Mouse (Mus musculus) MN1 (cell line): ENCODE measurements at regions not wholly inside any gene's neighbourhood (a gene's known extent, or its start where the extent isn't known, plus 50 kb on each side); places are given as distances from the start of the nearest gene placed in this dataset.
"Not testable (repeated sequence)": the region's sequence is repeated elsewhere in the genome, so short reads cannot be mapped to it uniquely, and the experiment has no call there.

ENCODE experiments used
- DNase-seq: peaks from one replicate; pipeline ENCODE4 v3.0.0-alpha.2; 2016; ENCODE audit warnings: low spot score

GRCm38 (mm10) chr13:73035336-73035940, 224.8 kb upstream of the Irx4 start:
- no peak for DNase-seq

- no peak for DNase-seq
Observed at GRCm38 (mm10) chr13:73039731-73040130, 220.5 kb upstream of the Irx4 start.

- no peak for DNase-seq
Observed at GRCm38 (mm10) chr13:73041233-73042040, 218.8 kb upstream of the Irx4 start.

- DNase-seq, result no peak
Observed at GRCm38 (mm10) chr13:73069840-73070530, 190.3 kb upstream of the Irx4 start.

GRCm38 (mm10) chr13:73070531-73070908, 189.8 kb upstream of the Irx4 start:
- DNase-seq, result no peak

- no peak for DNase-seq
Observed at GRCm38 (mm10) chr13:73071032-73071431, 189.2 kb upstream of the Irx4 start.

GRCm38 (mm10) chr13:73071854-73072852, 188.1 kb upstream of the Irx4 start:
- no peak for DNase-seq

GRCm38 (mm10) chr13:73077866-73078430, 182.3 kb upstream of the Irx4 start:
- DNase-seq, result peak; percentile 6

- not testable (repeated sequence) for DNase-seq
Observed at GRCm38 (mm10) chr13:73087815-73088214, 172.5 kb upstream of the Irx4 start.

GRCm38 (mm10) chr13:73091886-73092285, 168.4 kb upstream of the Irx4 start:
- no peak for DNase-seq

GRCm38 (mm10) chr13:73097502-73097901, 162.8 kb upstream of the Irx4 start:
- DNase-seq, result no peak

- no peak for DNase-seq
Observed at GRCm38 (mm10) chr13:73099407-73099806, 160.9 kb upstream of the Irx4 start.

- peak; percentile 72 for DNase-seq
Observed at GRCm38 (mm10) chr13:73107250-73107993, 152.9 kb upstream of the Irx4 start.

GRCm38 (mm10) chr13:73116822-73117632, 143.3 kb upstream of the Irx4 start:
- peak; percentile 53 for DNase-seq

- peak; percentile 7 for DNase-seq
Observed at GRCm38 (mm10) chr13:73117633-73118076, 142.6 kb upstream of the Irx4 start.

GRCm38 (mm10) chr13:73122945-73123344, 137.3 kb upstream of the Irx4 start:
- DNase-seq, result no peak

- no peak for DNase-seq
Observed at GRCm38 (mm10) chr13:73131270-73131669, 129.0 kb upstream of the Irx4 start.

GRCm38 (mm10) chr13:73132746-73133145, 127.5 kb upstream of the Irx4 start:
- no peak for DNase-seq

GRCm38 (mm10) chr13:73134929-73135328, 125.3 kb upstream of the Irx4 start:
- DNase-seq, result no peak

GRCm38 (mm10) chr13:73141302-73141701, 119.0 kb upstream of the Irx4 start:
- DNase-seq, result no peak
